Mouse (Mus musculus) liver, embryonic 14.5 days (tissue): Measurements from ENCODE around the gene Topaz1. TPM values are rescaled to one million over a fixed set of nuclear protein-coding genes. Genes with fewer than 3 reads are reported as not detected.

Experiments
- ATAC-seq: fragments of 200-750 bp; cut with Nextera tagmentation; 2 replicates; pipeline ENCODE4 v1.8.0; 2017; ENCODE audit warnings: moderate number of reproducible peaks, mild to moderate bottlenecking, moderate library complexity; ENCODE audit not compliant: insufficient read depth
- DNase-seq, 3 experiments: peaks; one replicate each; pipeline ENCODE4 v3.0.0-alpha.2; 2012 to 2013; ENCODE audit warnings: low read depth in 3 of 3, low spot score in 3 of 3
- H3K27ac ChIP-seq: fragments of 300-500 bp; sonication (generic); 2 replicates; pipeline ENCODE4 v1.5.1; 2014; ENCODE audit warnings: moderate library complexity, mild to moderate bottlenecking, control low read depth, inconsistent platforms
- H3K27me3 ChIP-seq: fragments of 300-500 bp; sonication (generic); 2 replicates; pipeline ENCODE4 v1.6.1; 2014; ENCODE audit warnings: mild to moderate bottlenecking, low read length, moderate library complexity; ENCODE audit not compliant: control insufficient read depth, insufficient read depth
- H3K36me3 ChIP-seq: fragments of 300-500 bp; sonication (generic); replicated peaks from 2 replicates; pipeline ENCODE4 v1.6.1; 2014; ENCODE audit warnings: low read depth; ENCODE audit not compliant: control insufficient read depth, insufficient read depth
- H3K4me1 ChIP-seq, 2 experiments: fragments of 200-500 bp in 1 of 2; fragments of 300-500 bp in 1 of 2; sonication (generic) in 1 of 2; replicated peaks; 2 replicates each; pipeline ENCODE4 v1.6.1; 2012 to 2014; ENCODE audit warnings: antibody characterized with exemption in 1 of 2, inconsistent platforms in 1 of 2, low read length in 1 of 2; ENCODE audit not compliant: control insufficient read depth in 2 of 2, insufficient read depth in 2 of 2
- H3K4me2 ChIP-seq: fragments of 300-500 bp; sonication (generic); 2 replicates; pipeline ENCODE4 v1.6.1; 2014; ENCODE audit warnings: low read depth, mild to moderate bottlenecking, control low read depth, moderate library complexity
- H3K4me3 ChIP-seq, 2 experiments: fragments of 200-500 bp in 1 of 2; fragments of 300-500 bp in 1 of 2; sonication (generic) in 1 of 2; 2 replicates each; pipeline ENCODE4 v1.5.1; 2012 to 2014; ENCODE audit warnings: low read depth in 2 of 2, low read length in 2 of 2, mild to moderate bottlenecking in 2 of 2, control low read depth in 1 of 2, inconsistent platforms in 1 of 2, moderate library complexity in 1 of 2; ENCODE audit not compliant: insufficient read depth in 1 of 2
- H3K9ac ChIP-seq: fragments of 300-500 bp; sonication (generic); replicated peaks from 2 replicates; pipeline ENCODE4 v1.6.1; 2014; ENCODE audit warnings: mild to moderate bottlenecking, control low read depth, moderate library complexity
- H3K9me3 ChIP-seq: fragments of 300-500 bp; sonication (generic); 2 replicates; pipeline ENCODE4 v1.6.1; 2016; ENCODE audit warnings: low read length, mixed read lengths; ENCODE audit not compliant: control insufficient read depth
- CTCF ChIP-seq: IDR thresholded peaks from 2 replicates; pipeline ENCODE4 v1.5.1; 2016; ENCODE audit warnings: antibody characterized with exemption, low read depth, control low read depth
- EP300 ChIP-seq: IDR thresholded peaks from 2 replicates; pipeline ENCODE4 v1.6.1; 2016; ENCODE audit warnings: antibody characterized with exemption, low read depth
- WGBS: fragments of 180-500 bp; shearing (Covaris S2); extraction: QIAGEN DNeasy Blood & Tissue Kit; methylation state at CpG from one replicate; pipeline ENCODE4 v1.1.7; 2014; ENCODE audit not compliant: insufficient replicate concordance; 5-methylcytosine and 5-hydroxymethylcytosine counted together
- polyA plus RNA-seq, 2 experiments: library from polyadenylated mRNA; depleted of rRNA in 1 of 2; stranded (reverse) in 1 of 2; unstranded in 1 of 2; fragments of >200 nt; fragmentation: Nextera tagmentation in 1 of 2; extraction: Ambion mirVana in 1 of 2; gene quantifications; 2 replicates each; pipeline versions ENCODE4 v1.2.1 to v1.2.3; 2012 to 2014

Topaz1 gene
- polyA plus RNA-seq, 2 experiments: not detected

- ATAC-seq: no peak
Measured at GRCm38 (mm10) chr9:122785231-122785630, 38.1 kb downstream of the Topaz1 start.

GRCm38 (mm10) chr9:122786534-122786933 lies 39.4 kb downstream of the Topaz1 start:
- DNase-seq (no peak), ATAC-seq (peak; percentile 52; the same call in 1 of the 2 replicates)
- Histone ChIP-seq H3K4me2 (no peak overlapping the region), H3K27me3 (no peaks in the 10 kb centered on the region), H3K9me3 (no peaks in the 10 kb centered on the region), H3K4me3 (no peak overlapping the region), H3K36me3 (no peaks in the 10 kb centered on the region), H3K9ac (no peak overlapping the region), H3K4me1 (peaks cover 0 to 2% of the 10 kb centered on the region in 2 experiments; a peak in 2 of 4 replicates), H3K27ac (no peak overlapping the region)
- TF ChIP-seq EP300 (peak; percentile 32; the same call in 1 of the 2 replicates), CTCF (no peak)
- WGBS: 43% methylated on average over 1 of the region's 1 CpGs

More at GRCm38 (mm10) chr9:122785231-122785630, 38.1 kb downstream of the Topaz1 start:
- Histone ChIP-seq H3K27me3 (no peaks in the 10 kb centered on the region), H3K9me3 (no peaks in the 10 kb centered on the region), H3K27ac (no peak overlapping the region), H3K36me3 (no peaks in the 10 kb centered on the region), H3K4me2 (no peak overlapping the region), H3K9ac (no peak overlapping the region), H3K4me3 (no peak overlapping the region), H3K4me1 (peaks cover 0 to 2% of the 10 kb centered on the region in 2 experiments; a peak in 2 of 4 replicates)
- no peak for DNase-seq
- WGBS: 55% methylated on average over 5 of the region's 5 CpGs
- TF ChIP-seq EP300 (no peak), CTCF (no peak)

- Histone ChIP-seq H3K4me3 (peak within 1 kb of the TSS; percentile 66 to 68), H3K4me2 (peak within 1 kb of the TSS; percentile 67), H3K36me3 (no peaks in the 10 kb centered on the region), H3K27me3 (no peaks in the 10 kb centered on the region), H3K27ac (peak within 1 kb of the TSS; percentile 0), H3K4me1 (peaks cover 3 to 13% of the 10 kb centered on the region in 2 experiments), H3K9me3 (no peaks in the 10 kb centered on the region), H3K9ac (peak within 1 kb of the TSS; percentile 74)
- ATAC-seq: peak; percentile 93
- TF ChIP-seq EP300 (no peak), CTCF (no peak)
- WGBS: 6% methylated on average over 42 of the region's 42 CpGs
- DNase-seq: peak; percentile 73 to 74 (median 73)
Measured at GRCm38 (mm10) chr9:122805053-122805844, 58.1 kb downstream of the Topaz1 start, which contains the start of gene Tcaim. Gene Tcaim, plus strand, starts transcription at chr9:122805539.

GRCm38 (mm10) chr9:122805845-122806341 lies 58.7 kb downstream of the Topaz1 start:
- H3K9me3 ChIP-seq: no peaks in the 10 kb centered on the region

GRCm38 (mm10) chr9:122807186-122807585 lies 60.0 kb downstream of the Topaz1 start:
- Histone ChIP-seq H3K4me3 (no peak overlapping the region), H3K4me1 (peaks cover 3 to 13% of the 10 kb centered on the region in 2 experiments), H3K9me3 (no peaks in the 10 kb centered on the region), H3K9ac (no peak overlapping the region), H3K36me3 (no peaks in the 10 kb centered on the region), H3K4me2 (no peak overlapping the region), H3K27me3 (no peaks in the 10 kb centered on the region), H3K27ac (no peak overlapping the region)
- TF ChIP-seq CTCF (no peak), EP300 (no peak)
- WGBS: 70% methylated on average over 2 of the region's 2 CpGs
- ATAC-seq: no peak
- no peak for DNase-seq

More at GRCm38 (mm10) chr9:122805845-122806341, 58.7 kb downstream of the Topaz1 start:
- DNase-seq (no peak), ATAC-seq (no peak)
- H3K4me1 ChIP-seq: peaks cover 3 to 13% of the 10 kb centered on the region in 2 experiments
- peak overlapping the region; percentile 74 for H3K9ac ChIP-seq
- peak overlapping the region; percentile 67 for H3K4me2 ChIP-seq
- WGBS: 17% methylated on average over 9 of the region's 10 CpGs
- no peaks in the 10 kb centered on the region for H3K27me3 ChIP-seq
- no peaks in the 10 kb centered on the region for H3K36me3 ChIP-seq
- H3K27ac ChIP-seq: peak overlapping the region; percentile 0
- TF ChIP-seq CTCF (no peak), EP300 (no peak)
- peak overlapping the region; percentile 66 to 68 for H3K4me3 ChIP-seq
